Mouse (Mus musculus) layer of hippocampus, adult 9-10 months (tissue): ENCODE results near the gene Vmn1r95.
"Not testable (repeated sequence)": the region's sequence is repeated elsewhere in the genome, so short reads cannot be mapped to it uniquely, and the experiment has no call there.

Experiments
- DNase-seq: peaks from one replicate; pipeline ENCODE4 v3.0.0; 2022; ENCODE audit warnings: low spot score

Vmn1r95 gene

DNA sequence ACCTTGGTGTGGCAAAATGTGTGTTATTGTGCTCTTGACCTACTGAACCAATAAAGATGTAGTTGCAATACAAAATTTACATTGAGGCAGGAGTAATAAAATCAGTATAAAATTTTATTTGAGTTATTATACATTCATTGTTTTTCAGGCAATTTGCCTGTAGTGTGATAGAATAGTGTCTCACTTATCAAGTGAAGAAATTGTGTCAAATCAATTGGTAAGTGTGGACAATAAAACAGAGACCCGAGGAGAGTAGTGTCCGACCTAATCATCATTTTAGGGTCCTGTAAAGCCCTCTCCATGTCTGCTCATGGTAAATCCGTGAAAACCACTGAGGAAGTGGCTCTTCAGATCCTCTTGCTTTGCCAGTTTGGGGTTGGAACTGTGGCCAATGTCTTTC, at the start of gene Vmn1r95:
Gene Vmn1r95 (plus strand): TSS at position 301 of the 400 bp plus-strand sequence.
- DNase-seq, result not testable (repeated sequence)

DNA sequence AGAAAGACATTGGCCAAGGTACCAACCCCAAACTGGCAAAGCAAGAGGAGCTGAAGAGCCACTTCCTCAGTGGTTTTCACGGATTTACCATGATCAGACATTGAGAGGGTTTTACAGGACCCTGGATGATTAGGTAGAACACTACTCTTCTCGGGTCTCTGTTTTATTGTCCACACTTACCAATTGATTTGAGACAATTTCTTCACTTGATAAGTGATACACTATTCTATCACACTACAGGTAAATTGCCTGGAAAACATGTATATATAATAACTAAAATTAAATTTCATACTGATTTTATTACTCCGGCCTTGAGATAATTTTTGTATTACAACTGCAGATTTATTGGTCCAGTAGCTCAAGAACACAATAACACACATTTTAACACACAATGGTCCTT, 25.2 kb upstream of the Vmn1r95 start, which contains the start of gene Vmn1r94:
Gene Vmn1r94 (minus strand): TSS at position 101 of the 400 bp plus-strand sequence.
- not testable (repeated sequence) for DNase-seq

GRCm38 (mm10) chr7:20205507-20205906, 12.0 kb downstream of the Vmn1r95 start, which contains the start of gene Gm6164:
Gene Gm6164, minus strand, starts transcription at chr7:20205607.
- DNase-seq, result not testable (repeated sequence)

DNA sequence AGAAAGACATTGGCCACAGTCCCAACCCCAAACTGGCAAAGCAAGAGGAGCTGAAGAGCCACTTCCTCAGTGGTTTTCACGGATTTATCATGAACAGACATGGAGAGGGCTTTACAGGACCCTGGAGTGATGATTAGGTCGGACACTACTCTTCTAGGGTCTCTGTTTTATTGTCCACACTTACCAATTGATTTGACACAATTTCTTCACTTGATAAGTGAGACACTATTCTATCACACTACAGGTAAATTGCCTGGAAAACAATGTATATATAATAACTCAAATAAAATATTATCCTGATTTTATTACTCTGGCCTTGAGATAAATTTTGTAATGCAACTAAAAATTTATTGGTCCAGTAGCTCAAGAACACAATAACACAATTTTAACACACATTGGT, 40.2 kb downstream of the Vmn1r95 start, which contains the start of gene Gm4498:
Gene Gm4498 (minus strand): TSS at position 101 of the 400 bp plus-strand sequence.
- not testable (repeated sequence) for DNase-seq
